Mouse (Mus musculus): Measurements from ENCODE around the gene Slc1a4. TPM values are rescaled to one million over a fixed set of nuclear protein-coding genes. Genes with fewer than 3 reads are reported as not detected.
A peak's percentile ranks its signal among the peaks of the same experiment; 100 is the strongest.

The Slc1a4 gene
- total RNA-seq, 1 experiment from 2014 or later = 6.4 TPM

GRCm38 (mm10) chr11:20325073-20325694, 7.3 kb downstream of the Slc1a4 start:
- no peak for DNase-seq

- DNase-seq = no peak
These were observed 8.5 kb downstream of the Slc1a4 start for GRCm38 (mm10) chr11:20324006-20324405.

- no peak for DNase-seq
These were observed 10.1 kb downstream of the Slc1a4 start for GRCm38 (mm10) chr11:20322366-20322765.

- no peak for DNase-seq
These were observed 11.9 kb downstream of the Slc1a4 start for GRCm38 (mm10) chr11:20320661-20321060.

DNA sequence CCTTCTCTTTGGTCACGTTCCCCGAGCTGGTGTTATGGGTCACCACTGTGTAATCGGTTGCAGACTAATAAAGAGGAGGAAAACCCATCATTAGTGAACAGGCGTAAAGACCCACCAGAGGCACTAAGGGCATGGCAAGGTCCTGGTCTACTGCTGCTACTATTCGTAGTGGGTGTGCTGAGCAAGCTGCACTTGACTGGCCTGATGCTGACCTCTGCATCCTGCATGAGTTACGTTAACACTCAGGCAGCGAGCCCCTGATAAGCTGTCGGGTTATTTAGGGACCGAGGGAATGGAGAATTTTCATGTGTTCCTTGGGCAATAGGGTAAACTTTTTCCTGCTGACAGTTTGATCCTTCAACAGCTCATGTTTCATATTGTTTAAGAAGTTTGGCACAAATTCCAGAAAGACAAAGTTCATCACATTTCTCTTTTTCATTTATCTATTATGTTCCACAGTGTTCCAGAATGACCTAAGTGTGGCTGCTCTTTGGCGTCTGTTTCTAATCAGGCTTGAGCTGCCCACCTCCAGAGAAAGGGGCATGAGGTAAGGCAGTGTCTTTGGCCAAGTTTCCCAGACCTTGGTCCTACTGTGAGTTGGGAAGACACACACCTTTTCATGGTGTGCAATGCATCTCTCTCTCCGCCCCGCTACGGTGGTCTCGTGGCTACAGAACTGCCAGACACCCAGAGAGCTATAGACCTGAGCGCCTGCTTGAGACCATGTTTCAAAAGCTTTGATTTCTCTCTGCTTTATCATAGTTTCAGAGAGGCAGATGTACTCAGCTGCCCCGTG, 13.7 kb downstream of the Slc1a4 start:
- no peak for DNase-seq

DNA sequence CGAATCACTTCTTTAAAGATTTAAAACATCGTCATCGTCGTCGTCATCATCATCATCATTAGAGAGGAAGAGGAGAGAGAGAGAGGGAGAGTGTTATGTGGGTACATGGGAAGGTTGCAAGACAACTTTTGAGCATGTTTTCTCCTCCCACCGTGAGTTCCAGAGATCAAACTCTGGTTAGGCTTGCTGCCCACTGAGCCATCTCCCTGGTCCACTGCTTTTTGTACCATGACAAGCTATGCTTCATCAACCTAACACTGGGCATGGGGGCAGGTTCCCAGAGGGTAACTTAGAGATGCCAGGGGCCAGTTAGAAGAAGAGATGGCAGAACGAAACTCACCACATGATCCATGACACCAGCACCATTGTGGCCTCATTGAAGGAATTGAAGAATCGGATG, 18.9 kb downstream of the Slc1a4 start:
- no peak for DNase-seq

- DNase-seq = no peak
These were observed 23.5 kb downstream of the Slc1a4 start for GRCm38 (mm10) chr11:20309044-20309443.

- no peak for DNase-seq
These were observed 25.1 kb downstream of the Slc1a4 start for GRCm38 (mm10) chr11:20307409-20307808.

DNA sequence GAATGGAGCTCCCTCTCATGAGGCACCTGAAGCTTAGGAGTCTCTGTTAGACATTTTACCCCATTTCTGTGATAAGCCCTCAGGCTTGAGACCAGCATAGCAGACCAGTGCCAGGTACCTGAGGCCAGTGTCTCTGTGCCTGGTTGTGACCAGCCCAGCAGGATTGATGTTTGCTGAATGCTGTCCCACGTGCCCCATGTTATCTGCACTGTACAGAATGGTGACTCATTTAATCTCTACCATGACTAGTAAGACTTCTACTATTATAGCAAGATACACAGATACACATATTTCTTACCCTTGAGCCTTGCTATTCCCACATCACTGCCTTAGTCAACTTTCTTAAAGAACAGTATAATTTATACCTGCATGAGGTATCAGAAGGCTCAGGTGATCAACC, 26.9 kb downstream of the Slc1a4 start:
- DNase-seq = no peak

DNA sequence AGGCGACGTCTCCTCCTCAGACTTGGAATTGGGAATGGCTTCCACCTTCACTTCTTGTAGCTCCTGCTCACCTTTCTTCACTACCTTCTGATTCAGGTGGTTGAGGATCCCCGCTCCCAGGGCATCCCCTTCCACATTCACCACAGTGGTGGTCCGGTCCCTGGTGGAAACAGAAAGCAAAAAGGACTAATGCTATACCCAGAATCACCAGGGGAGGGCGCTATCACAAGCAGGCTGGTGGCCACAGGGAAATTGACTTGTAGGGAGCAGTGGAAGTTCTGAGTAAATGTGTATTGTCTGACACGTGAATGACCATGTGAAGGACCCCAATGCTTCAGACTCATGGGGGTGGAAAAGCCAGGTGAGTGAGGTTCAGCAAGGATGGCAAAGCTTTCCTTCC, 28.2 kb downstream of the Slc1a4 start:
- DNase-seq = peak; percentile 41

DNA sequence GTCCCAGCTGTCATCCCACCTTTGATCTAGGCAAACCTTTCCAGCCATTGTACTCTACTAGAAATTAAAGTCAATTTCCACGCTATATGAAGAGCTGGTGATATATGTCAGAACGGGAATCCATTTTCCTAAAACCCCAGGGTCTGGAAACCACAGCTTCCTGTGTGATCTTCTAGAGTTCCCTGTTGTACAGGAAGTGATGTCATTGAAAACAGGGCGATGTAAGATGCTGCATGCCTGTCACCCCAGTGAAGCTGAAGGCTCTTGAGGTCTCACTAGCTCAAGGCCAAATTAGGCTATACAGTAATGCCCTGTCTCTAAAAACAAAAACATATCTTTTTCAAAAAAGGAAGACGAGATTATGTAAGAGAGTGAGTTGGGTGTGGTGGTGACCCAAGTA, 31.2 kb downstream of the Slc1a4 start:
- no peak for DNase-seq

GRCm38 (mm10) chr11:20300850-20301249, 31.7 kb downstream of the Slc1a4 start:
- no peak for DNase-seq

DNA sequence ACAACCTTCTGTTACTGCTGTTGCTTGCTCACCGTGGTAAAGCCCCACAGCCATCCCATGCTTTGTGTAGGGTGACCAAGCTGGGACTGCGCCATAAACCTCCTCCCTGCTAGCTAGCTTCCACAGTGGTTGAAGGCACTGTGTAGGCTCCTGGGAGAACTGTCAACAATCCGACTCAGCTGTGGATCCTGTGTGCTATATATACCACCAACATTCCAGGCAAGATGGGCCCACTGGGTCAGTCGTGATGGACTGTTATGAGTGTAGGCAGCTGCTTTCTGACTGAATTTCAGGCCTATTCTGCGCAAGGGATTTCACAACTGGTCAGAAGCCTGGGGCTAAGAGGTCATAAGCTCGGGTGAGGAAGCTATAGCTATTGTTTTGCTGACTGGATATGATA, 32.6 kb downstream of the Slc1a4 start:
- no peak for DNase-seq

- no peak for DNase-seq
These were observed 48.0 kb downstream of the Slc1a4 start for GRCm38 (mm10) chr11:20284463-20284862.

DNA sequence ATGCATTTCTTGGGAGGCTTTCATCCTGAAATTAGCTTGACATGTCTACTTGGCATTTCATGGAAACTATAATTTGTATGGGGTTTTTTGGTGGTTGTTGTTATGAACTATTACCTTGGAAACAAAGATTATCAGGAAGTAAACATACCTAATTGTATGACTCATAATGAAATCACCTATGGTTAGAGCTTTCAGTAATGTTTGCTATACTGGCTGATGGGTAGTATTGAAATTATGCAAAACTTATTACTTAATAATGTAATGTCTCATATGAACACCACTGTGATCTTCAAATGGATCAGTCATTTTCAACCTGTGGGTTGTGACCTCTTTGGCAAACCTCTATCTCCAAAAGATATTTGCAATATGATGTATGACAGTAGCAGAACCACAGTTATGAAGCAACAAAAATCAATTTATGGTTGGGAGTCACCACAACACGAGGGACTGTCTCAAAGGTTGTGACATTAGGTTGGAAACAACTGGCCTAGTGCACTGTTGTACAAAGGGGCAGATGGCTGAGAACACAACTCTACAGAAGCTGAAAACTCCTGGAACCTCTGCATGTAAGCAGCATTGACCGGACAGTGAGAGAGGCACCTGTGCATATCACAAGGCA, 49.8 kb downstream of the Slc1a4 start:
- DNase-seq = no peak

GRCm38 (mm10) chr11:20280982-20281381, 51.5 kb downstream of the Slc1a4 start:
- peak; percentile 20 for DNase-seq

DNA sequence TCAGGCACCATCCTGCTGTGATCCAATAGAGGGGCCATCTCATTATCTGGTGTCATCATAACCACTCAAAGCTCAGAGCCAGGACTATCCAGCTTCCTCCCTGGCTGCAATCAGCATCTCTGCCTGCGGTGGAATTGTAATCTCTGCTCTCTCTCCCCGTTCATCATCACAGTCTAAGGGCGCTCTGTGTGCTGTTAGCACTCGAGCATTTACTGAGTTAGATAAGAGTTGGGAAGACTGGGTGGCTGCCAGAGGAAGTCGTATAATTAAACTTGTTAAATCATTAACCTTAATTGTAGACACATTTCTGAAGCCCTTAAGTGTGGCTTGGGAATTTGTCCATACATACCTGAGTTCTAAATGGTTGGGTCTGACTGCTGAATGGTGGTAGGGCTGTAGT, 53.8 kb downstream of the Slc1a4 start:
- no peak for DNase-seq

GRCm38 (mm10) chr11:20277106-20277505, 55.4 kb downstream of the Slc1a4 start:
- DNase-seq = no peak

- no peak for DNase-seq
These were observed 56.5 kb downstream of the Slc1a4 start for GRCm38 (mm10) chr11:20275974-20276373.

- DNase-seq = no peak
These were observed 62.6 kb downstream of the Slc1a4 start for GRCm38 (mm10) chr11:20269885-20270284.

- DNase-seq = no peak
These were observed 69.7 kb downstream of the Slc1a4 start for GRCm38 (mm10) chr11:20262628-20263380.

DNA sequence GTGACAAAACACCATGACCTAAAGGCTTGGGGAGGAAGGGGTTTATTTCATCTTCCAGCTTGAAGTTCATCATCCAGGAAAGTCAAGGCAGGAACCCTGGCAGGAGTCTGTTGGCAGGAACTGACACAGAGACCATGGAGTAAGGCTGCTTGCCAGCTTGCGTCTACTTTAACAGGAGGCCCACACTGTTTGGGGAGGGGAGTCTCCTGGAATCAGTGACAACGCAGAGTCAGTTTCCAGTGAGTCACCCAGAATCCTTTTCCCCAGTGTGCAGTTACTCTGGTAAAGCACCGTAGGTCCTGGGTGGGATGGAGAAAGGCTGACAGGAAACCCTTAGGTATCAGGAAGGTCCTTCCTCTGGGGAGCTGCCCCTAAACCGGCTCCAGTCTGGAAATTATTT, 77.7 kb downstream of the Slc1a4 start:
- no peak for DNase-seq

DNA sequence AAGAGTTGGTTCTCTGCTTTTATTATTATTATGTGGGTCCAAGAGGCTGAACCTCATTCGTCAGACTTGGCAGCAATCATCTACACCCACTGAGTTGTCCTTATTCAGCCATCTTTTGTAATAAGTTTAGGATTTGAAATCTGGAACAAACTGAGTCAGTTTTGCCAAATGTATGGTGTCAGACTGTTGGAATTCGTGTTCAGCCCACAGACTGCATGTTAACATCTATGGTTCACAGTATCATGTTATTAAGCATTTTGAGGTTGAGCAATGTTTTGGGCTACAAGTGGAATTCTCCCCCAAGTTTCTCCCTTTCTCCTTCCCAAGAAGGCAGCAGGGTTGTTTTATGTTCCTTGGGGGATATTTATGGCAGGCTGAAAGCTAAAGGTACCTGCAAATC, 79.4 kb downstream of the Slc1a4 start:
- DNase-seq = no peak

Measured in adrenal gland, postnatal 25 days (tissue).